Mouse (Mus musculus) ES-CJ7 (cell line): ENCODE results near the gene Rps16.
A peak's percentile ranks its signal among the peaks of the same experiment; 100 is the strongest.

Experiments
- DNase-seq: peaks from one replicate; pipeline ENCODE4 v3.0.0; 2011; ENCODE audit warnings: low read depth, low spot score

The Rps16 gene

DNA sequence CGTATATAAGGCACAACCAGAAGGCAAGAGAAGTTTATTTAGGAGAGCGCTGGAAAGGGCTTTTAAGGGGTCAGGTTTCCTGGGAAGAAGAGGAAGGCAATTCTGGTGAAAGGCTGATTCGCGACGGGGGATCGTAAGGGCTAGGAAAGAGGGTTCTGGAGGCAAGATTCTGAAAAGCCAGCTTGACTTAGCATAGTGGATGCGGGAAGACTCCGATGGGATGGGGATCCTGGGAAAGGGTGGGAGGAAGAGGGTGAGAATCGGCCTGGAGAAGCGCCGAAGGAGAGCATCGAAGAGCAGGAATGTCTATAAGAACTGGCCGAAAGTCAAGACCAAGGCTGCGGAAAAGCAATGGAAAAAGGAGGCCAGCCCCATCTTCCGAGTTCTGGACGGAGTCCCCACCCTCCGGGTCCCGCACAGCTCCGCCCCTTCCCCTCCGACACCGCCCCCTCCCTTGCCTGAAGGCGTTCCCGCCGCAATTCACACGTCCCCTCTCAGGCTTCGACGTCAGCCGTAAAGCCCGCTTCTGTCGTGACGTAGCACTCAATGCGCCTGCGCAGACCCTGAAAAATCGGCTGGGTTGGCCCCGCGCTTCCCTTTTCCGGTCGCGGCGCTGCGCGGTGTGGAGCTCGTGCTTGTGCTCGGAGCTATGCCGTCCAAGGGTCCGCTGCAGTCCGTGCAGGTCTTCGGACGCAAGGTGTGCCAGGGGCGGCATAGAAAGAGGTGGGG is at the start of gene Rps16:
Gene Rps16 (plus strand): TSS at position 498 of the 729 bp plus-strand sequence.
- peak; percentile 98 for DNase-seq

DNA sequence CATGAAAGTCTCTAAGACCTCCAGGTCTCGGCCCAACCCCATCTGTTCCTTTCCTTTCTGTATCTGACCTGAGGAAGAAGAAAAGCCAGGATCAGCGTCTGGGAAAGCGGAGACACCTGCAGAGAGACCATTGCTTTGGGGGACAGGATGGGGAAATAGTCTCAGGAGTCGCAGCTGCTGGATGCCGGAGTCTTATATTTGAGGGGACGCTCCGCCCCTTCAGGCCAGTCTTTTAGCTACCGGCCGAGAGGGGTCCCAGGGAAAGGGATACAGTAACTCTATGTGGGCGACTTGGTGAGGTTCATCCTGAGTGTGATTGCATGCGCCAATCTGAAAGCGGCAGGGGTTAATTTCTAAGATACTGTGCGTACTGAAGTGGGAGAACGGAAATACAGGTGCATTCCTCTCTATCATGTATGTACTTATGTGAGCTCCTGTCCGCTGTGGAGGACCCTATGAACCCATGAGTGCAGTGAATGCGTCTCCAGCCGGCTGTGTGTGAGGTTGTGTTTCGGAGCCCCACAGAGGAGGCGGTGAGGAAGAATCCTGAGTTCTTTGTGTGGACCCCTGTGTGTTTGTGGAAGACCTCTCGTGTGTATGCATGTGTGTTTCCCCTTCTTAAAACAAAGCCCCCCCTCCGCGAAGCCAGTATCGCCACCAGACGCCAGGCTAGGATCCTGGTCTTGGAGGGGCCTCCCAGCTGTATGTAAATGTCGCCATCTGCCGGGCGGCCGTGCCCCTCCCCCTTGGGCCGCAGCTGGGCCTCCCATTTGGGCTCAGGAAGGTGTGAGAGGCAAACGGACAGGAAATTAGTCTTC is 48.6 kb upstream of the Rps16 start, which contains the start of gene Dll3:
Gene Dll3 (minus strand): TSS at position 623 of the 818 bp plus-strand sequence.
- peak; percentile 60 for DNase-seq

DNA sequence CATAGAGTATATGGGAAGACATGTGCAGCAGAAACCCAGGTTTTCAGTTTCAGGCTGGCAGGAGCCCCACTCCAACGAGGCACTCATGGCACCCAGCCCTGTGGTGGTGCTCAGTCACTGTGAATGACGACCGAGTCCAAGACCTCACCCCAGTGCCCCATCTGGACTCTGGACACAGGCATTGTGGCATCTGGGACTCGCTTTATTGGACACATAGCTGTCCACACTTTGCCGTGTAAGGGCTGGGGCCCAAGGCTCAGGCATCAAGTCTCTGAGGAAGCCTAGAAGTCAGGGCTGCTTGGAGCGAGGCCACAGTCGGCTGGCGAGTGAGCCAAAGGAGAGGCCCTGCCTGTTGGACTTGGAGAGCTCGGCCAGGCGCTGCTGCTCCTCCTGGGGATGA is 44.8 kb upstream of the Rps16 start:
- no peak for DNase-seq

DNA sequence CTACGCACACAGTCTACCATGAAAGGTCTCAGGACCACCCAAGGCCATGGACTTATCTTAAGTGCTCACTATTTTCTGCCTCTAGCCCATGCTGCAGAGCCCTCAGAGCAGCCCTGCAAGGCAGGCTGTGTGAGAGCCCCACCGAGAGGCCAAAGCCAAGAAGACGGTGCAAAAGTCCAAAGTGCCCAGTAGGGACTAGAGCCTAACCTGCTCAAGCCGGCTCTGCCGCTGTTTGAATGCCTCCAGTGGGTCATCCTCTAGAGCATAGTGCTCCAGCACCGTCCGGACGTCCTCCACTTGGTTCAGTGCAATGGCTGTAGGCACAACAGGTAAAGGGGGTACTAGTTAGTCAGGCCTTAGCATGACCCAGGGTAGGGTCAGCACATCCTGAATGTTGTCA is 44.2 kb upstream of the Rps16 start:
- DNase-seq = no peak

DNA sequence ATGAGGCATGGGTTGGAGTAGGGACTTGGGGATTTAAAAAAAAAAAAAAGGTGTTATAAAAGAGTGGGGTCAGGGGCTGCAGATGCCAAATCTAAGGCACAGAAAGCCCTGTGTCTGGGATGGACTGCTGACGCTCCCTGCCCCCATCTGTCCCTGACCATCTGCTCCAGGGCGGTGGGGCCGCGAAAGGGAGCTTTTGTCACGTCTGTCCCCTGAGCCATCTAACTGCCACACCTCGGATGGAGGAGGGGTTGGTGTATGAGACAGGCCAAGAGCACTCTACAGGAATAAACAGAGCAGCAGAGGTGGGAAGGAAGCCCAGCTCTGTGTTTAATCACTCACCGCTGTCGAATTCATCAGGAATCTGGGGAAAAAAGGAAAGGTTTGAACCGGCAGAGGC is 40.7 kb upstream of the Rps16 start:
- DNase-seq = no peak

DNA sequence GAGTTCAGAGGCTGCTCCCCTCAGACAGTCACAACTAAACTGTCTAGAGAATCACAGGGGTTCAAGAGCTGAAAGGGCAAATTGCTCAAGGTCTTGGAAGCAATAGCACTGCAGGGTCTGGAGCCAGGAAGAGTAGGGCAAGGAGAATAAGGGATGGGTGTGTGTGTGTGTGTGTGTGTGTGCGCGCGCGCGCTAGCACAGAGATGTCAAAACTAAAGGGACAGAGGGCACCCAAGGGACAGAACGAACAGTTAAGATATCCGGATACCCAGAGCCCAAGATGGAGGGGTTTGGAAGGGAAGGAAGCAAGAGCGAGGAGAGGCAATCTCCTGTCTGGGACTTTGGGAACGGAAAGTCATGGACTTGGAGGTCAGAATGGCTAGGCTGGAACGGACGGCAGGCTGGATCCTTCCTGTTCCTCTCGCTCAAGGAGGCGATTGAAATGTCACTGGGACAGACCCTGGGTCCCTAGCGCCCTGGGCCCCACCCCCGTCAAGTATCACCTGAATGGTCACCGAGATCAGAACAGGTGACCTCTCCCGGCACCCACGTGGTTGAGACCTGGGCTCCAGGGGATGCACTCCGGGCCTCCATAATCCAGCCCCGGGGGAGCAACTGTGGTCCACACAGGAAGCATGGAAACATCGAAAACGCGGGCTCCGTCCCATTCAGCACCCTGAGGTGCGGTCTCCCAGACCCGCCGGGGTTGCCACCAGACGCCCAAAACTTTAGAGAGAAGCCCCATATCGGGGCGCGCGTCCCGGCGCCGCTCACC is 39.1 kb upstream of the Rps16 start:
- peak; percentile 54 for DNase-seq

DNA sequence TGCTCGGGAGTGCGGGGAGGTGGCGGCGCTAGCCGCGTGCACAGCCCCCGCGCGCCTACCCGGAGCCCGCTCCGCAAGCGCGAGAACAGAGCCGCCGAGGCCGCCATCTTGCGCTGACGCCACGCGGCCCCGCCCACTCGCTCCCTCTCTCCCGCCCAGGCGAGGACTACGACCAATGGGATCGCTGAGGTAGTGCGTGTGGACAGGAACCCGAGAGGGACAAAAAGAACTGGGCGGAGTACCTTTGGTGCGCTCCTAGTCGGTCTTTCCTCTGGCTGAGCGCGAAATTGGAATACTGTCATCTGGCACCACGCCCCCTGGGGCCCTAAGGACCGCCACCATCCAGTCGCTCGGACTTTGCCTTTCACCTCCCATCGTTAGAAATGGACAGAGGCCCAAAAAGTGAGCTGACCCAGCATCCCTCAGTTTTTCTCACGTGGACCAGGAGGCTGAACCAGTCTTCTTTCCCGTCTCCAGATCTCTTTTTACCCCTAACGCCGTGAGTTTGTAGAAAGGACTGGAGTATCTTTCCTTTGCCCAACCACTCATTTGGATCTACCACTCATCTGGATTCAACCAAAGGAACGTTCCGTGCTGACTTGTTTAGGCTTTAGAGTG is 38.4 kb upstream of the Rps16 start, which contains the start of gene Timm50:
Gene Timm50 (minus strand): TSS at position 147 of the 618 bp plus-strand sequence.
- peak; percentile 98 for DNase-seq

DNA sequence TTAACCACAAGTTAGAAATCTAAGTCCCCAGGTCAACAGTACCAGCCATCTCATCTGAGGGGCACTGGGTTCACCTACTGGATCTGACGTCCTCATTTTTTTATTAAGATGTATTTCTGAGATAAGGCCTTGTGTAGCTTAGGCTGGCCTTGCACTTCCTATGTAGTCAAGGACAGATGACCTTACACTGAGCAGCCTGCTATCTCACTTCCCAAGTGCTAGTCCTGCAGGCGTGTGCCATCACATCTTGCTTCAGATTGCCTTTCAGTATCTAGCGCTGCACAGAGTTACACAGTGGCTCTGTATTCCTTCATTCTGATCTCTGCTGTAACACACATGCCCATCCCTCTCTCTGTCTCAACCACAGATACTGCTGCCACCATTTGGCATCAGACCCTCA is 32.4 kb upstream of the Rps16 start:
- DNase-seq = no peak

DNA sequence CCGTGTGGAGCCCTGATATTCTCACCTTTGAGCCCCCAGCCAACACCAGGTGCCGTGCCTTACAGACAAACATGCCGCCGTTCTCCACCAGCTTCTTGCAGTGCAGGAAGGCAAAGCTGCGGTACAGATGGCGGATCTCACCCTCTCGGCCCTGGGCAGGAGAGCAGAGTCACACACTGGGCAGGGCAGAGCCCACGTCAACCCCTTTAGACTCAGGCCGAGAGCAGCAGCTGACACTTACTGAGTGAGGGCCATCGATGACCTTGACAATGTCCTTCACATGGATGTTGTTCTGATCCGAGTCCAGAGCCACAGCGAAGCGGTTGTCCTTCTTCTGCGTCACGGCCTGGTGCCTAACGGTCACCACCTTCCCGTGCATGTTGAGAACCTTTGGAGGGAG is 31.7 kb upstream of the Rps16 start:
- DNase-seq = no peak

DNA sequence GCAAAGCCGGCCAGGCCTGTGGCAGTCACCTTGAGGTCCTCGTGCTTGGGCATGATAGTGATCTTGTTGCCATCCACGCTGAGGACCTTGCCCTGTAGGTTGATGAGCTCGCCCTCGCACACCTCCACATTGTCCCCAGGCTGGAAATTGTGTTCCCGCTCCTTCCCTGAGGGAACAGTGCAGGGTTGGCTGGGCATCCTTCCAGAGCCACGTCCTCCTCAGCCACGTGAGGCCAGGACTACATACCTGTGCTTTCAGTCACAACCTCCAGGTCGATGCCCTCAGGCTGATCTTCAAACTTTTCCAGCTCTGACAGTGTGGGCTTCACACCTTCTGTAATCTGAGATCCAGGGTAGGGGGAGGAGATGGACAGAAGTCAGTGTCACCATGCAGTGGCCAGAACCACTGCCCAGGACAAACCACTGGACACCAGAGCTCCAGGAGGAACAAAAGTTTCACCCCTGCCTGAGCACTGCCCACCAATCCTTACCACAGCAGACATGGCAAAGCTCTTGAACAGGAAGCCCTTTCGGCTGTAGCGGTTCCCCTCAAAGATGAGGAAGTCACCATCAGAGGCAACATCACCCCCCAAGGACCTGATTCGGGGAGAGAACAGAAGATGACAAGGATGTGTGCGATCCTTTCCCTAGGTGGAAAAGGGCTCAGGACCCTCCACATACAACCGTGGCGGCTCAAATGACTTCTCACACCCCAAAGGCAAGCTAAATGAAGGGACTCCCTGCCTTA is 28.3 kb upstream of the Rps16 start:
- no peak for DNase-seq

DNA sequence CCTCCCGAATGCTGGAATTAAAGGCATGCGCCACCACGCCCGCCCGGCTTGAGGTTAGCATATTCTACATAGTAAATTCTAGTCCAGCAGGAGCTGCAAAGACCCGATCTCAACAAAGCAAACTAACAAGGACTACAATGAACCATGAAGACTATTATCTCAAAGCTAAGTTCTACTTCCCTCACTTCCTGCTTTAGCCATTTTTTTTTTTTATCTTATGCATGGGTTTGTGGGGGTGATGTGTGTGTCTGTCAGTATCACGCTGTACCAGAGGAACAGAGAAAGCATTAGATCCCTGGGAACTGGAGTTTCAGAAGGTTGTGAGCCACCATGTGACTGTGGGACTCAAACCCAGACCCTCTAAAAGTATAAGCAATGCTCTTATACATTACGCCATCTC is 25.2 kb upstream of the Rps16 start:
- DNase-seq = no peak

DNA sequence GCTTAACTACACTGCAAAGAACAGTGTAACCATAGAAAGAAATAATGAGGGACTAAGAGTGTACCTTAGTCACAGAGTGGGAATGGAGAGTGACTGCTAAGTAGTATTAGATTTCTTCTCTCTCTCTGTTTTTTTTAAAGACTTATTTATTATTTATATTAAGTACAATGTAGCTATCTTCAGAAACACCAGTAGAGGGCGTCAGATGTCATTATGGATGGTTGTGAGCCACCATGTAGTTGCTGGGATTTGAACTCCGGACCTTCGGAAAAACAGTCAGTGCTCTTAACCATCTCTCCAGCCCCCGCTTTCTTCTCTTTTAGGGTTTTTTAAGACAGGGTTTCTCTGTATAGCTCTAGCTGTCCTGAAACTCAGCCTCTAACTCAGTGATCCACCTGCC is 24.0 kb upstream of the Rps16 start:
- DNase-seq = no peak

DNA sequence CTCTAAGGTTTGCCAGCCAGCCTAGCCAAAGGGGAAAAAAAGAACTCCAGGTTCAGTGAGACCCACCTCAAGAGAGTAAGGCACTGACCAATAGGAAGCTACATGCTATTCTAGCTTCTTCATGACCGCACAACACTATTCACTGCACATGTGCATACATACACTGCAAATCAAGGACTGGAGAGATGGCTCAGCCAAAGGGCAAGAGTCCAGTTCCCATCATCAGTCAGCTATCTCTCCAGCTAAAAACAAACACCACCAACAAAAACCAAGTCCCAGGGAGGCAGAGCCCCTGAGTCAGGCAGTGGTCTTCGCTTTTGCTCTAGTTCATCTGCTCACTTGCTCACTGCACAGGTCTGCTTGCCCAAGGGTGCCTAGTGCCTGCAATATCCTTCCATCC is 22.2 kb upstream of the Rps16 start:
- DNase-seq = no peak

DNA sequence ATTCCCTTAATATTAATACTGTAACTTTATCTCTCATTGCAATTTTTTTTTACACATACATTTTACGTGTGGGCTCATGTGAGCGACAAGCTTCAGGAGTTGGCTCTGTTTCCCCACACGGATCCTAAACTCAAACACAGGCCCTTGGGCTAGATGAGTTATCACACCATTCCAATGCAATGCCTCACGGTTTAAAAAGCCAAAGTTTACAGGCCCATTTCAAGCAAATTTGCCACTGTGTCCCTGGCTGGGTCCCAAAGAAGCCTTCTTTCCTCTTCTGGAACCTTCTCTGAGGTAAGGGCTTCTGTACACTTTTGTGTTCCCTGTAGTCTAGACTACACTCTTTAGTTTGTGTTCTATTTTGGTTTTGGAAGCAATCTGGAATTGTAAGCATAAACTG is 15.9 kb upstream of the Rps16 start:
- no peak for DNase-seq

DNA sequence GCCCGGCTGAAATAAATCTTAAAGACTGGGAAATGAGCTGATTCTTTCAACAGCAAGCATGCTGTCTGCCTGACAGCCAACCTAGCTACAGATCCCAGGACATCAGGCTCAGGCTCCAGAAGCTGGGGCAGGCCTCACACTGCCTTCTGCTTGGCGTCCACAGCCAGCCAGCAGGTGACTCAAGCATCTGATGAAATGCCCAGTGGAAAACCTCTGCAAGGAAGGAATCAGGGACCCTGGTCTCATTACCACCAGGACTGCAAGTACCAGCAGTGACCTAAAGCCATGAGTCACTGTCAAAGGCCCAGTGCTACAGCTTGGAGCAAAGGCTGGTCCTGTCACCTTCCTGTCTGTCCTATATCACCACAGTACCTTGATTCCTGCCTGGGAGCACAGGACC is 15.0 kb upstream of the Rps16 start:
- no peak for DNase-seq

DNA sequence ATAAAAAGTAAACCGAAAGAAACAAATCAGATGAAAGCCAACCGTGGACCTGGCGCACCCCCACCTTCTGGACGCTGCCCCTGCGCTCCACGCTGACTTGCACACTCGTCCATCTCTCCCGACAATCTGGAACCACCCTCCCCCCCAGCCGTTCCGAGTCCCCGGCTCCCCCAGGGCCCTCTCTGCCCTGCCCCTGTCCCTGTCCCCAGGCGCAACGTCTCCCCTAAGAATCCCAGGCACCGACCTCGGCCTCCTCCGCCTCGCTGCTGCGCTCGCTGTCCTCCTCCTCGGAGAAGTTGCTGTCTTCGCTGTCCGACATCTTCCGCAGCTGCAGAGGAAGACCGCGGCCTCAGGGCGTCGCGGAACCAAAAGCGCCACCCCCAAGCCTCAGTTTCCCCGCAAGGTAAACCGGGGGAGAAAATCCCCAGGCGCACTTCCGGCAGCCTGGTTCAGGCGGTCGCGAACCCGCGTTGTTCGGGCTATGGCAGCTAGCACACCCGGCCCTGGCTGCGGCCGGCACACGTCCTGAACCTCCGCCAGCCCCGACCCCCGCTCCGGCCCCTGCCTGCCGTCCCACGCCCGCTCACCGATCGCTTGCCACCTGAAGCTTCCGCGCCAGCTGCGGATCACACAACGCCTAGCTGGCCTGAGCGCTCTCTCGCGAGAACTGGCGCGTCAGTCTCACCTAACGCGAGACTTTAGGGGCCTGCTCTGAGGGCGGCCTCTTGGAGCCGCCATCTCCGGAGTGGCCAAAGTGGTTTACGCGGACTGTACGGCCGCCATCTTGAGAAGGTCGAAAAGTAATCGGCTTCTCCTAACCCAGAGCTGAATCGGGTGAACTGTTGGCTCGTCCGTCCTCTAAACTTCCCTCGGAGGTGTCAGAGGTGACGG is 12.1 kb upstream of the Rps16 start, which contains the start of gene Supt5:
Gene Supt5 (minus strand): TSS at position 639 of the 891 bp plus-strand sequence.
- DNase-seq = peak; percentile 99

DNA sequence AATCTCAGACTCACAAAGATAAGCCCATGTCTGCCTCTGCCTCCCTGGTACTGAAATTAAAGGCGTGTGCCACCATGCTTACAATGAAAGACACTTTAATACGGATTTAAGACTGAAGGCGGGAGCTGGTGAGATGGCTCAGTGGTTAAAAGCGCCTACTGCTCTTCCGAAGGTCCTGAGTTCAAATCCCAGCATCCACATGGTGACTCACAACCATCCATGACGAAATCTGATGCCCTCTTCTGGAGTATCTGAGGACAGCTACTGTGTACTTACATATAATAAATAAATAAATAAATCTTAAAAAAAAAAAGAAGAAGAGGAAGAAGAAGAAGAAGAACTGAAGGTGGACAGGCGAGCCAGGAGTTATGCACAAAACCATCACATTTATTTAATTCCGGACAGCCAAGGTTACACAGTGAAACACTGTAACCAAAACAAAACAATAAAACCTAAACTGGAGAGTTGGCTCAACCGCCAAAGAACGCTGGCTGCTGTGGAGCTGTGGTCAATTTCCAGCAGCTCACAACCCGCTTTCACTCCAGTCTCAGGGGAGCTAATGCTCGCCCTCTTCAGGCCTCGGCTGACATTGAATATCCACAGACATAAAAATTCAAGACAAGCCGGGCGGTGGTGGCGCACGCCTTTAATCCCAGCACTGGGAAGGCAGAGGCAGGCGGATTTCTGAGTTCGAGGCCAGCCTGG is 11.1 kb upstream of the Rps16 start:
- peak; percentile 92 for DNase-seq

DNA sequence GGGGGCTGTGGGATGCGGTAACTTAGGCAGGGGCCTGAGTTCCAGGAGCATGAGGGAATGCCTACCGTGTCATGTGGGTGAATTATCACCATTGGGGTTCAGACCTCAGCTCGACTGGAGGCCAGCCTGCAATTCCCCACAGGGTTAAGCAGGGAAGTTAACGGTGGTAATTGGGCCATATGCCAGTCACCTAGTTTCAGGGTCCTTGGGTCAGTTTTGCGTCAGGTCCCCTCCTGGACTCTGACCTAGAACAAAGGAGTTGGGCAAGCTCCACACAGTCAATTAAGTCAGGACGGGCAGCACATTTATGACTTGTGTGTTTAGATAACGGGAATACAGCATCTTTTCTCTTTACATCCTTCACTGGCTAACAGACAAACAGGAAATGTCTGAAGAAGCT is 9.1 kb upstream of the Rps16 start:
- DNase-seq = no peak

DNA sequence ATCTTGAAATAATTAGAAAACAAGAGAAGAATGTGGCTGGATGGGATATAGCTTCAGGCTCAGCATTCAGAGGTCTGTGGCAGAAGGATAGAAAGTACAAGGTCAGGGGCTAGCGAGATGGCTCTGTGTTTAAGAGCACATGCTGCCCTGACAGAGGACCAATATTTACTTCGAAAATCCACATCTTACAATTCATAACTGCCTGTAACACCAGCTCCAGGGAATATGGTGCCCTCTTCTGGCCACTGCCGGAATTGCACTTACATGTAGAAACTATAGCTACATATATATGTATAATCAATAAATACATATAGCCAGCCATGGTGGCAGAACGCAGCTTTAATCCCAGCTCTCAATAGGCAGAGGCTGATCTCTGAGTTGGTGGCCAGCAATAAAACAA is 5.8 kb upstream of the Rps16 start:
- DNase-seq = peak; percentile 63
